Comparison of ENCODE assay signal across 15 mouse cellular contexts in genomic region chr19:55382745-55383144, GRCm38 (mm10).
"Had no signal": no experiment of that assay in that cellular context is flagged by ENCODE, and none has a peak within 500 bp of the region (broad histone marks: within the 10 kb centered on the region; RNA-seq: fewer than 3 reads in every experiment).

No protein-coding gene starts in this region.

- H3K4me2 ChIP-seq: liver, embryonic 13.5 days; lung, embryonic 14.5 days; neural tube, embryonic 12.5 days; stomach, embryonic 15.5 days had no signal

- DNase-seq: kidney, adult 2 months; kidney, postnatal 25 days; layer of hippocampus, postnatal 36 days; liver, embryonic 13.5 days; right cerebral cortex, postnatal 25 days; spleen, adult 18-20 months; thymus, postnatal 36 days had no signal

- H3K36me3 ChIP-seq: neural tube, embryonic 12.5 days; stomach, embryonic 15.5 days had no signal

- ATAC-seq: intestine, embryonic 16.5 days had no signal

- H3K27ac ChIP-seq: kidney, postnatal 0 days; layer of hippocampus, adult 2 months; left cerebral cortex, adult 2 months; liver, embryonic 13.5 days; neural tube, embryonic 12.5 days; stomach, embryonic 15.5 days had no signal

- H3K27me3 ChIP-seq: liver, embryonic 13.5 days; megakaryocyte, embryonic 14.5 days; neural tube, embryonic 12.5 days; stomach, embryonic 15.5 days had no signal

- H3K4me3 ChIP-seq: layer of hippocampus, adult 2 months; left cerebral cortex, adult 2 months; liver, embryonic 13.5 days; megakaryocyte, embryonic 14.5 days; neural tube, embryonic 12.5 days; stomach, embryonic 15.5 days had no signal

- H3K9ac ChIP-seq: liver, embryonic 13.5 days; lung, embryonic 14.5 days; neural tube, embryonic 12.5 days; stomach, embryonic 15.5 days had no signal

- H3K9me3 ChIP-seq: liver, embryonic 13.5 days; megakaryocyte, embryonic 14.5 days; neural tube, embryonic 12.5 days; stomach, embryonic 15.5 days had no signal

- H3K4me1 ChIP-seq: stomach, embryonic 15.5 days had no signal
